11 mouse cellular contexts compared by ENCODE assay signal in the genomic region with DNA sequence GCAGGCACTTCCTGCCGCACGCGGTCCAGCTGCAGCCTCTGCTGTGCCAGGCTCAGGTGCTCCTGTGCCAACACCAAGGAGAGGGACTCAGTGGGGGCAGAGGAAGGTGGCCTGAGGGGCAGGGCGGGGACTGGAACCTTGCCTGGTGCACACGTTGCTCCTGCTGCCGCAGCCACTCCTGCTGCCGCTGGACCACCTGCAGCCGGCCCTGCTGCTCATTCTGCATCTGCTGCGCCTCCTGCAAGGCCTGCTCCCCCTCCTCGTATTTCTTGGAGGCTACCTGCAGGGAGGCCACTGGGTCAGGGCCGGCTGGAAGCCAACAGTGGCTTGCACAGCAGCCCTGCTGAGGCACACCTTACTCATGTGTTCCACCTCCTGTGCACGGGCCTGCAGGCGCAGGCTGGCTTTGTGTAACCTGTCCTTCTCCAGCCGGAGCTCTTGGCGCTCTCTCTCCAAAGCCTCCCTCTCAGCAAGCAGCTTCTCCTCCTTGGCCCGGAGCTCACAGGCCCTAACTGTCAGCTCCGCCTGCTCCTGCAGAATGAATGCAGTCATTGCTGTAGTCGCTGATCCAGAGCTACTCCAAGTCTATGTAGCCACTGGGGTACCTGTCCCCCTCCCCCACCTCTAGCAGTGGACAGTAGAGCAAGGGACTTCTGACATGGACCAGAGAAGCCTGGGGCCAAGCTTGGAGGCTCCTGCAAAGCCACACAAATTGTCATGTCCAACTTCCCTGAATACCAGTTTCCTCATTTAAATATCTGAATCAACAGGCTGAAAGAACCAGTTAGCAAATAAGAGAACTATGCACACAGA. TPM values are rescaled to one million over a fixed set of nuclear protein-coding genes. Genes with fewer than 3 reads are reported as not detected.
DNase-seq lines count a peak whose midpoint lies in the region; ATAC-seq and TF ChIP-seq lines count a peak whose summit lies in the region.
"Had no signal": no experiment of that assay in that cellular context is flagged by ENCODE, and none has a peak within 500 bp of the region (broad histone marks: within the 10 kb centered on the region; RNA-seq: fewer than 3 reads in every experiment).

No protein-coding gene starts in this region.

- peak; percentile 24 to 32 for DNase-seq in left cerebral cortex, postnatal 25 days (ENCODE audit: low spot score in 2 of 2)
- no peak for DNase-seq in left cerebral cortex, postnatal 14 days (ENCODE audit: low spot score in 2 of 2)
- DNase-seq in cerebellum, adult 11-12 months, result peak; percentile 80
- DNase-seq in lung, postnatal 10 days, result peak; percentile 9
- no peak for DNase-seq in embryo, embryonic 10.5 days (ENCODE audit: low spot score)
- DNase-seq in natural killer cell, adult 2 months (ENCODE audit: low spot score in 2 of 2), result no peak
- DNase-seq: thymus, postnatal 25 days had no signal

- H3K9me3 ChIP-seq in intestine, postnatal 0 days (ENCODE audit: control insufficient read depth), result no peaks in the 10 kb centered on the region
- H3K9me3 ChIP-seq: heart, embryonic 12.5 days; midbrain, embryonic 12.5 days had no signal

- H3K4me2 ChIP-seq in intestine, postnatal 0 days (replicated peaks; ENCODE audit: low read depth), result no peak overlapping the region
- H3K4me2 ChIP-seq: heart, embryonic 12.5 days; midbrain, embryonic 12.5 days had no signal

- intact Hi-C loops in left cerebral cortex, postnatal 25 days (cut with DNase I), result loop anchor here (1.0 kb wide), 1 partner anchor 19 kb away; no protein-coding TSS in a partner anchor
- intact Hi-C loops in left cerebral cortex, postnatal 14 days (cut with DNase I), result no loop called here

- peaks cover 70% of the 10 kb centered on the region for H3K36me3 ChIP-seq in intestine, postnatal 0 days (ENCODE audit: control insufficient read depth, insufficient read depth)

- no peak overlapping the region for H3K27ac ChIP-seq in intestine, postnatal 0 days (ENCODE audit: low read depth, low read length)
- H3K27ac ChIP-seq: midbrain, embryonic 12.5 days had no signal

- TF ChIP-seq CTCF in intestine, postnatal 0 days (IDR thresholded peaks at IDR 0.05; ENCODE audit: low read depth), result no peak

- no peak overlapping the region for H3K9ac ChIP-seq in intestine, postnatal 0 days (ENCODE audit: low read depth, low read length)
- H3K9ac ChIP-seq: heart, embryonic 12.5 days; midbrain, embryonic 12.5 days had no signal

- H3K4me1 ChIP-seq in intestine, postnatal 0 days (replicated peaks; ENCODE audit: control insufficient read depth, insufficient read depth, low read length), result no peaks in the 10 kb centered on the region
- H3K4me1 ChIP-seq: midbrain, embryonic 12.5 days had no signal

- 79% methylated on average over 18 of the region's 18 CpGs for WGBS in intestine, postnatal 0 days

- H3K27me3 ChIP-seq in intestine, postnatal 0 days (replicated peaks; ENCODE audit: control insufficient read depth, insufficient read depth, low read length), result no peaks in the 10 kb centered on the region
- H3K27me3 ChIP-seq: heart, embryonic 12.5 days; midbrain, embryonic 12.5 days had no signal

- ATAC-seq in granulocyte monocyte progenitor cell, adult 5-6 weeks (replicated peaks; ENCODE audit: poor library complexity, severe bottlenecking), result peak; percentile 27; the same call in 1 of the 2 replicates
- no peak for ATAC-seq in intestine, postnatal 0 days

- H3K4me3 ChIP-seq in intestine, postnatal 0 days (ENCODE audit: low read depth, low read length), result no peak overlapping the region
- H3K4me3 ChIP-seq: heart, embryonic 12.5 days; midbrain, embryonic 12.5 days had no signal

RNA-seq across cellular contexts. Expression of a gene that starts 7.0 kb away (rescaled TPM):
- 10 to 100 TPM; 53.0 to 53.8 TPM for total RNA-seq in left cerebral cortex, postnatal 25 days (2021)
- 10 to 100 TPM; 51.1 to 56.1 TPM for total RNA-seq in left cerebral cortex, postnatal 14 days (2021)
- total RNA-seq in granulocyte monocyte progenitor cell, adult 5-6 weeks (2014; fragmentation: Nextera tagmentation), result 52.1 and 60.1 TPM in 2 replicates
- total RNA-seq in granulocyte monocyte progenitor cell, adult 5-6 weeks (2017), result 22.8 and 29.6 TPM in 2 replicates
- polyA plus RNA-seq in intestine, postnatal 0 days (2015; fragmentation: Nextera tagmentation; extraction: Ambion mirVana), result 35.6 and 38.5 TPM in 2 replicates

RNA-seq across cellular contexts. Expression of a gene that starts 14.8 kb away (rescaled TPM):
- 1 to 10 TPM; 7.0 to 7.1 TPM for total RNA-seq in left cerebral cortex, postnatal 25 days (2021)
- total RNA-seq in left cerebral cortex, postnatal 14 days (2021), result 1 to 10 TPM; 5.4 to 7.0 TPM
- total RNA-seq in granulocyte monocyte progenitor cell, adult 5-6 weeks (2014; fragmentation: Nextera tagmentation), result 11.6 and 18.1 TPM in 2 replicates
- 3.7 and 7.0 TPM in 2 replicates for total RNA-seq in granulocyte monocyte progenitor cell, adult 5-6 weeks (2017)
- polyA plus RNA-seq in intestine, postnatal 0 days (2015; fragmentation: Nextera tagmentation; extraction: Ambion mirVana), result 3.1 and 3.3 TPM in 2 replicates

RNA-seq across cellular contexts. Expression of a gene that starts 18.7 kb away (rescaled TPM):
- 1 to 10 TPM; 7.0 to 7.4 TPM for total RNA-seq in left cerebral cortex, postnatal 25 days (2021)
- 1 to 10 TPM; 8.7 to 9.0 TPM for total RNA-seq in left cerebral cortex, postnatal 14 days (2021)
- total RNA-seq in granulocyte monocyte progenitor cell, adult 5-6 weeks (2014; fragmentation: Nextera tagmentation), result 1.9 TPM in 1 of 2 replicates, not detected in the other
- total RNA-seq in granulocyte monocyte progenitor cell, adult 5-6 weeks (2017), result 3.1 TPM in 1 of 2 replicates, not detected in the other
- 15.7 and 16.1 TPM in 2 replicates for polyA plus RNA-seq in intestine, postnatal 0 days (2015; fragmentation: Nextera tagmentation; extraction: Ambion mirVana)

RNA-seq across cellular contexts. Expression of a gene that starts 22.3 kb away (rescaled TPM):
- 10 to 100 TPM; 72.8 to 82.1 TPM for total RNA-seq in left cerebral cortex, postnatal 25 days (2021)
- 10 to 100 TPM; 88.7 to 94.7 TPM for total RNA-seq in left cerebral cortex, postnatal 14 days (2021)
- 14.1 and 22.2 TPM in 2 replicates for total RNA-seq in granulocyte monocyte progenitor cell, adult 5-6 weeks (2014; fragmentation: Nextera tagmentation)
- 15.3 and 22.8 TPM in 2 replicates for total RNA-seq in granulocyte monocyte progenitor cell, adult 5-6 weeks (2017)
- 3.7 and 4.8 TPM in 2 replicates for polyA plus RNA-seq in intestine, postnatal 0 days (2015; fragmentation: Nextera tagmentation; extraction: Ambion mirVana)

RNA-seq across cellular contexts. Expression of a gene that starts 53.0 kb away (rescaled TPM):
- total RNA-seq in left cerebral cortex, postnatal 25 days (2021), result 10 to 100 TPM; 40.6 to 42.4 TPM
- total RNA-seq in left cerebral cortex, postnatal 14 days (2021), result 10 to 100 TPM; 41.5 to 44.0 TPM
- 85.3 and 106 TPM in 2 replicates for total RNA-seq in granulocyte monocyte progenitor cell, adult 5-6 weeks (2014; fragmentation: Nextera tagmentation)
- total RNA-seq in granulocyte monocyte progenitor cell, adult 5-6 weeks (2017), result 28.5 and 31.9 TPM in 2 replicates
- polyA plus RNA-seq in intestine, postnatal 0 days (2015; fragmentation: Nextera tagmentation; extraction: Ambion mirVana), result 64.6 and 66.8 TPM in 2 replicates

Comparison
In these comparisons a context has a peak if more than half of its experiments do, and no peak if none do; other contexts are left out.
1. DNase-seq: peak in left cerebral cortex, postnatal 25 days (2 of 2), cerebellum, adult 11-12 months (single experiment) and lung, postnatal 10 days (single experiment); none in left cerebral cortex, postnatal 14 days (0 of 2), embryo, embryonic 10.5 days (single experiment) and natural killer cell, adult 2 months (0 of 2).